Mouse (Mus musculus): Measurements from ENCODE around the gene Park7. TPM values are rescaled to one million over a fixed set of nuclear protein-coding genes. Genes with fewer than 3 reads are reported as not detected.

Gene Park7
- total and polyA plus RNA-seq, 3 experiments: 438 to 480 TPM; not detected in 1

DNA sequence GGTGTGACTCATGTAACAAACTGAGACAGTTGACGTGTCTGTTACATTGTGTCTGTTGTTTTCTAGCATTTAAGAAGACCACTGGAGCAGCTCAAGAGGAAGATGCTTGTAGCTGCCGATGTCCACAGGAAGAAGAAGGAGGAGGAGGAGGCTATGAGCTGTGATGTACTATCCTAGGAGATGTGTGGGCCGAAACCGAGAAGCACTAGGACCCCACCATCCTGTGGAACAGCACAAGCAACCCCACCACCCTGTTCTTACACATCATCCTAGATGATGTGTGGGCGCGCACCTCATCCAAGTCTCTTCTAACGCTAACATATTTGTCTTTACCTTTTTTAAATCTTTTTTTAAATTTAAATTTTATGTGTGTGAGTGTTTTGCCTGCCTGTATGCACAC is 30.5 kb upstream of the Park7 start:
- TF ChIP-seq RAD21 (IDR thresholded peaks at IDR 0.05; ENCODE audit: low read depth, low read length): no peak
- TF ChIP-seq TBP (IDR thresholded peaks at IDR 0.05; ENCODE audit: low read depth, low read length): no peak
- H3K27me3 ChIP-seq (ENCODE audit: control insufficient read depth in 1 of 2, insufficient read depth in 2 of 2, low read length in 2 of 2): no peaks in the 10 kb centered on the region
- H3K4me1 ChIP-seq (ENCODE audit: control insufficient read depth in 1 of 2, insufficient read depth in 2 of 2, low read length in 2 of 2): 0 out of 4 replicates have a peak, but pooled peaks cover 0 to 3% of the 10 kb centered on the region in 2 experiments
- H3K36me3 ChIP-seq (ENCODE audit: control insufficient read depth in 1 of 2, insufficient read depth in 2 of 2, low read length in 2 of 2): no peaks in the 10 kb centered on the region
- no peak overlapping the region for H3K27ac ChIP-seq (ENCODE audit: control insufficient read depth, low read depth, low read length)
- H3K9me3 ChIP-seq (replicated peaks; ENCODE audit: insufficient read depth, low read length): no peaks in the 10 kb centered on the region
- no peak overlapping the region for H3K9ac ChIP-seq (ENCODE audit: control insufficient read depth, low read depth, low read length, poor library complexity, severe bottlenecking)
- no peak for DNase-seq (ENCODE audit: low read depth, low spot score)
- H3K4me3 ChIP-seq (ENCODE audit: control insufficient read depth in 1 of 2, insufficient read depth in 1 of 2, low read depth in 2 of 2, low read length in 2 of 2): no peak overlapping the region
- H3K79me2 ChIP-seq (ENCODE audit: control insufficient read depth, insufficient read depth, low read length, poor library complexity): no peaks in the 10 kb centered on the region

DNA sequence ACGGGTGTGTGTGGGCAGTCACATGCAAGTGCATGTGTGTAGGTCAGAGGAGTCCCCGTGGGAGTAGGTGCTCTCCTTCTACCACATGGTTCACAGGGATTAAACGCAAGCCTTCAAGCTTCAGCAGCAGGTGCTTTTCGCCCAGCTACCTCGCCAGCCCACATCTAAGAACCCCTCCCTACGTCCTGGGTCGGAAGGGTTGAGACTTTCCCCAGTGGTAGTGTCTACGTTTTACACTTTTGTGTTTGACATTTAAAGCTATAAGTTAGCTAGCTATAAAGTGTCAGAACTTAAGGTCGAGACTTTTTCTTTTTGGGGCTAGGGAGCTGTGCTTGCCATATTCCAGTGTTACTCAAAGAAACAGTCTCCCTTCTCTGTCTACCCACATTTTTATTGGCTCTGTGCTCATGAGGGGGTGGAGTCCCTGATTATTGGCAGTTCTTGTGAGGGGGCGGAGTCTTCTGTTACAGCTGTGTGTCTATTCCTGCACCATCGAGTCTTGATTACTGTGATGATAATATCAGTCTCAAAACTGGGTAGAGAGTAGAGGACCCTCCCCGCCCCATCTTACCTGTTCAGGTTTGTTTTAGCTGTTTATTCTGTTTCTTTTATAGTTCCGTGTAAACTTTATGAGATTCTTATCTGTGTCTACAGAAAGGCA is 25.9 kb upstream of the Park7 start:
- Histone ChIP-seq H3K36me3 (ENCODE audit: control insufficient read depth in 1 of 2, insufficient read depth in 2 of 2, low read length in 2 of 2) (no peaks in the 10 kb centered on the region; a peak in 1 of 4 replicates), H3K79me2 (ENCODE audit: control insufficient read depth, insufficient read depth, low read length, poor library complexity) (no peaks in the 10 kb centered on the region), H3K27ac (ENCODE audit: control insufficient read depth, low read depth, low read length) (no peak overlapping the region), H3K9me3 (replicated peaks; ENCODE audit: insufficient read depth, low read length) (no peaks in the 10 kb centered on the region), H3K9ac (ENCODE audit: control insufficient read depth, low read depth, low read length, poor library complexity, severe bottlenecking) (peak overlapping the region; percentile 39; the same call in 1 of the 2 replicates), H3K27me3 (ENCODE audit: control insufficient read depth in 1 of 2, insufficient read depth in 2 of 2, low read length in 2 of 2) (no peaks in the 10 kb centered on the region), H3K4me1 (ENCODE audit: control insufficient read depth in 1 of 2, insufficient read depth in 2 of 2, low read length in 2 of 2) (peaks cover 0 to 20% of the 10 kb centered on the region in 2 experiments; a peak in 2 of 4 replicates), H3K4me3 (ENCODE audit: control insufficient read depth in 1 of 2, insufficient read depth in 1 of 2, low read depth in 2 of 2, low read length in 2 of 2) (peak overlapping the region; percentile 35 to 56)
- TF ChIP-seq GATA1 (IDR thresholded peaks at IDR 0.05; ENCODE audit: low read depth, low read length) (peak; percentile 63), NELFE (IDR thresholded peaks at IDR 0.05; ENCODE audit: low read depth, low read length) (no peak; the same call in 1 of the 2 replicates), JUND (IDR thresholded peaks at IDR 0.05; ENCODE audit: low read depth, low read length) (no peak), MEF2A (IDR thresholded peaks at IDR 0.05; ENCODE audit: extremely low read depth, insufficient replicate concordance, low read depth, low read length, poor library complexity, severe bottlenecking) (no peak), MYC (IDR thresholded peaks at IDR 0.05; ENCODE audit: low read depth, low read length) (no peak), POLR2A (IDR thresholded peaks at IDR 0.05; ENCODE audit: control insufficient read depth in 1 of 2, insufficient read depth in 1 of 2, low read depth in 1 of 2, low read length in 2 of 2, poor library complexity in 1 of 2) (0 out of 4 replicates have a peak, but pooled peaks of 1 of the 2 experiments have one; percentile 22), ZC3H11A (IDR thresholded peaks at IDR 0.05; ENCODE audit: low read depth, low read length) (no peak), GABPA (IDR thresholded peaks at IDR 0.05; ENCODE audit: low read depth, low read length) (no peak)
- peak; percentile 75 for DNase-seq (ENCODE audit: low read depth, low spot score)

- no peak overlapping the region for H3K27ac ChIP-seq (ENCODE audit: control insufficient read depth, low read depth, low read length)
- H3K9ac ChIP-seq (ENCODE audit: control insufficient read depth, low read depth, low read length, poor library complexity, severe bottlenecking): peak overlapping the region; percentile 59
- no peaks in the 10 kb centered on the region for H3K9me3 ChIP-seq (replicated peaks; ENCODE audit: insufficient read depth, low read length)
- no peaks in the 10 kb centered on the region for H3K79me2 ChIP-seq (ENCODE audit: control insufficient read depth, insufficient read depth, low read length, poor library complexity)
- peak; percentile 45 for DNase-seq (ENCODE audit: low read depth, low spot score)
- H3K27me3 ChIP-seq (ENCODE audit: control insufficient read depth in 1 of 2, insufficient read depth in 2 of 2, low read length in 2 of 2): peaks cover 3% of the 10 kb centered on the region in 2 experiments
- no peaks in the 10 kb centered on the region; a peak in 1 of 4 replicates for H3K36me3 ChIP-seq (ENCODE audit: control insufficient read depth in 1 of 2, insufficient read depth in 2 of 2, low read length in 2 of 2)
- peaks cover 0 to 20% of the 10 kb centered on the region in 2 experiments; a peak in 2 of 4 replicates for H3K4me1 ChIP-seq (ENCODE audit: control insufficient read depth in 1 of 2, insufficient read depth in 2 of 2, low read length in 2 of 2)
- TF ChIP-seq POLR2A (IDR thresholded peaks at IDR 0.05; ENCODE audit: control insufficient read depth in 1 of 2, insufficient read depth in 1 of 2, low read depth in 1 of 2, low read length in 2 of 2, poor library complexity in 1 of 2): no peak; a peak in 1 of 4 replicates
- no peak for TF ChIP-seq BHLHE40 (IDR thresholded peaks at IDR 0.05; ENCODE audit: borderline replicate concordance, low read depth, low read length)
- no peak for TF ChIP-seq MYB (IDR thresholded peaks at IDR 0.05; ENCODE audit: low read depth, low read length)
- TF ChIP-seq NRF1 (IDR thresholded peaks at IDR 0.05; ENCODE audit: insufficient read depth, low read depth, low read length, poor library complexity, severe bottlenecking): no peak
- no peak for TF ChIP-seq MYC (IDR thresholded peaks at IDR 0.05; ENCODE audit: low read depth, low read length)
- no peak for TF ChIP-seq ELF1 (IDR thresholded peaks at IDR 0.05; ENCODE audit: low read depth, low read length)
- TF ChIP-seq ETS1 (IDR thresholded peaks at IDR 0.05; ENCODE audit: low read depth, low read length): 0 out of 2 replicates have a peak, but pooled peaks have one; percentile 10
- peak overlapping the region; percentile 49 to 57 for H3K4me3 ChIP-seq (ENCODE audit: control insufficient read depth in 1 of 2, insufficient read depth in 1 of 2, low read depth in 2 of 2, low read length in 2 of 2)
These were observed 23.8 kb upstream of the Park7 start for GRCm38 (mm10) chr4:150938063-150938452.
